Mouse (Mus musculus) liver, embryonic 12.5 days (tissue): ENCODE results near the gene Dab2ip. TPM values are rescaled to one million over a fixed set of nuclear protein-coding genes. Genes with fewer than 3 reads are reported as not detected.

Source experiments
- ATAC-seq: fragments of 200-750 bp; cut with Nextera tagmentation; 2 replicates; pipeline ENCODE4 v1.8.0; 2017; ENCODE audit warnings: moderate number of reproducible peaks, mild to moderate bottlenecking, moderate library complexity
- H3K27ac ChIP-seq: fragments of 300-500 bp; sonication (generic); 2 replicates; pipeline ENCODE4 v1.5.1; 2016; ENCODE audit warnings: mild to moderate bottlenecking
- H3K27me3 ChIP-seq: fragments of 300-500 bp; sonication (generic); replicated peaks from 2 replicates; pipeline ENCODE4 v1.6.1; 2016; ENCODE audit warnings: mild to moderate bottlenecking, moderate library complexity
- H3K36me3 ChIP-seq: fragments of 300-500 bp; sonication (generic); 2 replicates; pipeline ENCODE4 v1.6.1; 2016; ENCODE audit warnings: mild to moderate bottlenecking, moderate library complexity
- H3K4me1 ChIP-seq: fragments of 300-500 bp; sonication (generic); 2 replicates; pipeline ENCODE4 v1.6.1; 2016
- H3K4me2 ChIP-seq: fragments of 300-500 bp; sonication (generic); 2 replicates; pipeline ENCODE4 v1.6.1; 2016; ENCODE audit warnings: mild to moderate bottlenecking, moderate library complexity
- H3K4me3 ChIP-seq: fragments of 300-500 bp; sonication (generic); 2 replicates; pipeline ENCODE4 v1.5.1; 2016; ENCODE audit warnings: mild to moderate bottlenecking, moderate library complexity
- H3K9ac ChIP-seq: fragments of 300-500 bp; sonication (generic); 2 replicates; pipeline ENCODE4 v1.6.1; 2016; ENCODE audit warnings: mild to moderate bottlenecking, moderate library complexity
- H3K9me3 ChIP-seq: fragments of 300-500 bp; sonication (generic); replicated peaks from 2 replicates; pipeline ENCODE4 v1.6.1; 2016; ENCODE audit warnings: mild to moderate bottlenecking, moderate library complexity
- WGBS: fragments of 180-500 bp; shearing (Covaris S2); methylation state at CpG from one replicate; pipeline ENCODE4 v1.1.7; 2016; ENCODE audit not compliant: insufficient replicate concordance; 5-methylcytosine and 5-hydroxymethylcytosine counted together
- polyA plus RNA-seq: library from polyadenylated mRNA; unstranded; fragments of >200 nt; fragmentation: Nextera tagmentation; extraction: Ambion mirVana; gene quantifications from 2 replicates; pipeline ENCODE4 v1.2.1, GENCODE M21; 2016

Dab2ip gene
- polyA plus RNA-seq, 1 experiment from 2014 or later: 8.6 TPM

GRCm38 (mm10) chr2:35533646-35534045 lies 24.4 kb upstream of the Dab2ip start:
- Histone ChIP-seq H3K9ac (no peak overlapping the region), H3K4me3 (no peak overlapping the region), H3K27me3 (peaks cover 7% of the 10 kb centered on the region), H3K4me1 (no peaks in the 10 kb centered on the region), H3K36me3 (no peaks in the 10 kb centered on the region), H3K4me2 (no peak overlapping the region), H3K9me3 (no peaks in the 10 kb centered on the region), H3K27ac (no peak overlapping the region)
- no peak for ATAC-seq
- WGBS: 66% methylated on average over 9 of the region's 9 CpGs

- no peak overlapping the region for H3K9ac ChIP-seq
- ATAC-seq: peak; percentile 18; the same call in 1 of the 2 replicates
- no peaks in the 10 kb centered on the region for H3K9me3 ChIP-seq
- H3K36me3 ChIP-seq: no peaks in the 10 kb centered on the region
- no peak overlapping the region for H3K27ac ChIP-seq
- no peak overlapping the region for H3K4me3 ChIP-seq
- no peaks in the 10 kb centered on the region for H3K27me3 ChIP-seq
- WGBS: 14% methylated on average over 13 of the region's 13 CpGs
- H3K4me1 ChIP-seq: peaks cover 17% of the 10 kb centered on the region
- no peak overlapping the region for H3K4me2 ChIP-seq
Observed at GRCm38 (mm10) chr2:35539276-35539972, 18.6 kb upstream of the Dab2ip start.

- Histone ChIP-seq H3K4me2 (no peak overlapping the region), H3K9ac (no peak overlapping the region), H3K27me3 (no peaks in the 10 kb centered on the region), H3K27ac (no peak overlapping the region), H3K36me3 (no peaks in the 10 kb centered on the region), H3K4me1 (peaks cover 25% of the 10 kb centered on the region), H3K9me3 (no peaks in the 10 kb centered on the region), H3K4me3 (no peak overlapping the region)
- peak; percentile 42; the same call in 1 of the 2 replicates for ATAC-seq
- 4% methylated on average over 4 of the region's 4 CpGs for whole genome bisulfite sequencing
Observed at GRCm38 (mm10) chr2:35540798-35541197, 17.3 kb upstream of the Dab2ip start.

GRCm38 (mm10) chr2:35544717-35545116 lies 13.3 kb upstream of the Dab2ip start:
- H3K27ac ChIP-seq: no peak overlapping the region
- peak overlapping the region; percentile 31 for H3K4me2 ChIP-seq
- H3K9ac ChIP-seq: no peak overlapping the region
- no peaks in the 10 kb centered on the region for H3K9me3 ChIP-seq
- no peak for ATAC-seq
- 9% methylated on average over 14 of the region's 14 CpGs for WGBS
- peaks cover 14% of the 10 kb centered on the region for H3K27me3 ChIP-seq
- no peaks in the 10 kb centered on the region for H3K36me3 ChIP-seq
- H3K4me3 ChIP-seq: no peak overlapping the region
- peaks cover 21% of the 10 kb centered on the region for H3K4me1 ChIP-seq

GRCm38 (mm10) chr2:35545125-35545590 lies 12.9 kb upstream of the Dab2ip start:
- peak; percentile 53; the same call in 1 of the 2 replicates for ATAC-seq
- Histone ChIP-seq H3K9me3 (no peaks in the 10 kb centered on the region), H3K4me2 (peak overlapping the region; percentile 31), H3K36me3 (no peaks in the 10 kb centered on the region), H3K4me3 (no peak overlapping the region), H3K9ac (no peak overlapping the region), H3K27ac (no peak overlapping the region), H3K27me3 (peaks cover 14% of the 10 kb centered on the region), H3K4me1 (peaks cover 18% of the 10 kb centered on the region)
- 29% methylated on average over 7 of the region's 7 CpGs for WGBS

- Histone ChIP-seq H3K9me3 (no peaks in the 10 kb centered on the region), H3K9ac (no peak overlapping the region), H3K4me1 (peaks cover 8% of the 10 kb centered on the region), H3K36me3 (no peaks in the 10 kb centered on the region), H3K27me3 (peaks cover 14% of the 10 kb centered on the region), H3K4me3 (no peak overlapping the region), H3K27ac (no peak overlapping the region), H3K4me2 (no peak overlapping the region)
- WGBS: 24% methylated on average over 6 of the region's 6 CpGs
- ATAC-seq: no peak
Observed at GRCm38 (mm10) chr2:35546462-35546861, 11.6 kb upstream of the Dab2ip start.

- no peaks in the 10 kb centered on the region for H3K36me3 ChIP-seq
- ATAC-seq: no peak
- H3K4me1 ChIP-seq: peaks cover 8% of the 10 kb centered on the region
- H3K9me3 ChIP-seq: no peaks in the 10 kb centered on the region
- H3K27ac ChIP-seq: no peak overlapping the region
- H3K9ac ChIP-seq: no peak overlapping the region
- no peak overlapping the region for H3K4me2 ChIP-seq
- peaks cover 21% of the 10 kb centered on the region for H3K27me3 ChIP-seq
- H3K4me3 ChIP-seq: no peak overlapping the region
- 41% methylated on average over 4 of the region's 4 CpGs for WGBS
Observed at GRCm38 (mm10) chr2:35549191-35549590, 8.9 kb upstream of the Dab2ip start.

- H3K27ac ChIP-seq: no peak overlapping the region
- no peak for ATAC-seq
- no peak overlapping the region for H3K9ac ChIP-seq
- WGBS: 62% methylated on average over 9 of the region's 9 CpGs
- no peak overlapping the region for H3K4me2 ChIP-seq
- H3K36me3 ChIP-seq: no peaks in the 10 kb centered on the region
- H3K9me3 ChIP-seq: no peaks in the 10 kb centered on the region
- peaks cover 5% of the 10 kb centered on the region for H3K4me1 ChIP-seq
- H3K27me3 ChIP-seq: peaks cover 21% of the 10 kb centered on the region
- no peak overlapping the region for H3K4me3 ChIP-seq
Observed at GRCm38 (mm10) chr2:35550097-35550496, 8.0 kb upstream of the Dab2ip start.

GRCm38 (mm10) chr2:35556918-35557486 lies 1.1 kb upstream of the Dab2ip start:
- 47% methylated on average over 5 of the region's 5 CpGs for WGBS
- Histone ChIP-seq H3K9me3 (no peaks in the 10 kb centered on the region), H3K9ac (no peak overlapping the region), H3K4me2 (no peak overlapping the region), H3K4me1 (no peaks in the 10 kb centered on the region), H3K4me3 (no peak overlapping the region), H3K36me3 (no peaks in the 10 kb centered on the region), H3K27ac (no peak overlapping the region), H3K27me3 (peaks cover 34% of the 10 kb centered on the region)
- no peak for ATAC-seq

- Histone ChIP-seq H3K27me3 (peaks cover 28% of the 10 kb centered on the region), H3K27ac (no peak overlapping the region), H3K4me1 (no peaks in the 10 kb centered on the region), H3K36me3 (no peaks in the 10 kb centered on the region), H3K4me2 (no peak overlapping the region), H3K9ac (no peak overlapping the region), H3K4me3 (no peak overlapping the region), H3K9me3 (no peaks in the 10 kb centered on the region)
- ATAC-seq: no peak
- 71% methylated on average over 4 of the region's 4 CpGs for WGBS
Observed at GRCm38 (mm10) chr2:35558826-35559550, 922 bp downstream of the Dab2ip start.

GRCm38 (mm10) chr2:35559551-35559835 lies 1.4 kb downstream of the Dab2ip start:
- WGBS: 52% methylated on average over 2 of the region's 2 CpGs
- Histone ChIP-seq H3K4me2 (no peak overlapping the region), H3K36me3 (no peaks in the 10 kb centered on the region), H3K27me3 (peaks cover 28% of the 10 kb centered on the region), H3K9me3 (no peaks in the 10 kb centered on the region), H3K9ac (no peak overlapping the region), H3K27ac (no peak overlapping the region), H3K4me3 (no peak overlapping the region), H3K4me1 (no peaks in the 10 kb centered on the region)
- no peak for ATAC-seq

GRCm38 (mm10) chr2:35563722-35564121 lies 5.7 kb downstream of the Dab2ip start:
- peaks cover 20% of the 10 kb centered on the region for H3K27me3 ChIP-seq
- peaks cover 6% of the 10 kb centered on the region; the same call in 1 of the 2 replicates for H3K4me1 ChIP-seq
- no peak overlapping the region for H3K4me3 ChIP-seq
- no peaks in the 10 kb centered on the region for H3K36me3 ChIP-seq
- no peak overlapping the region for H3K4me2 ChIP-seq
- no peak overlapping the region for H3K27ac ChIP-seq
- no peaks in the 10 kb centered on the region for H3K9me3 ChIP-seq
- ATAC-seq: no peak
- 56% methylated on average over 4 of the region's 4 CpGs for WGBS
- H3K9ac ChIP-seq: no peak overlapping the region
